Mouse (Mus musculus) ES-E14 (cell line): ENCODE data around the gene Drc7.

Source experiments
- HCFC1 ChIP-seq: IDR thresholded peaks from 2 replicates; pipeline ENCODE4 v1.6.1; 2012; ENCODE audit warnings: low read length, inconsistent platforms, borderline replicate concordance; ENCODE audit not compliant: insufficient read depth
- ZC3H11A ChIP-seq: IDR thresholded peaks from 2 replicates; pipeline ENCODE4 v1.6.1; 2012; ENCODE audit warnings: low read depth, mild to moderate bottlenecking, inconsistent platforms, low read length, borderline replicate concordance
- ZNF384 ChIP-seq: IDR thresholded peaks from 2 replicates; pipeline ENCODE4 v1.6.1; 2012; ENCODE audit warnings: low read depth, low read length, inconsistent platforms

GRCm38 (mm10) chr8:95064531-95064930 is 9.6 kb downstream of the Drc7 start:
- no peak for TF ChIP-seq HCFC1
- TF ChIP-seq ZNF384, result no peak
- TF ChIP-seq ZC3H11A, result no peak
